Mouse (Mus musculus): Measurements from ENCODE around the gene Phf12.

GRCm38 (mm10) chr11:78069130-78069529, 86.6 kb downstream of the Phf12 start:
- no peak for TF ChIP-seq EP300 (IDR thresholded peaks at IDR 0.05; ENCODE audit: insufficient read depth, low read depth, low read length)
- TF ChIP-seq POLR2A (IDR thresholded peaks at IDR 0.05; ENCODE audit: insufficient read depth, low read length) = no peak
